Mouse (Mus musculus) layer of hippocampus, postnatal 25 days (tissue): ENCODE data around the gene Lpo. TPM values are rescaled to one million over a fixed set of nuclear protein-coding genes. Genes with fewer than 3 reads are reported as not detected.

Source experiments
- DNase-seq, 2 experiments: peaks; one replicate each; pipeline ENCODE4 v3.0.0; 2022; ENCODE audit warnings: mixed read lengths in 2 of 2, low spot score in 1 of 2; ENCODE audit errors: extremely low spot score in 1 of 2
- microRNA-seq, 2 experiments: library from miRNA; unstranded; fragments of <30 nt; microRNA quantifications; one replicate each; pipeline ENCODE4 v1.2.0; 2021
- total RNA-seq, 2 experiments: library from RNA; stranded (reverse); gene quantifications; 2 replicates each; pipeline ENCODE4 v1.2.3; 2021

Lpo gene
- total RNA-seq, 2 experiments from 2014 or later, result 0.45 to 1.0 TPM

GRCm38 (mm10) chr11:87760301-87761081 is 67.6 kb downstream of the Lpo start, which contains the start of gene Tspoap1:
Gene Tspoap1, plus strand, starts transcription at chr11:87760541.
- peak; percentile 64 to 65 for DNase-seq

DNA sequence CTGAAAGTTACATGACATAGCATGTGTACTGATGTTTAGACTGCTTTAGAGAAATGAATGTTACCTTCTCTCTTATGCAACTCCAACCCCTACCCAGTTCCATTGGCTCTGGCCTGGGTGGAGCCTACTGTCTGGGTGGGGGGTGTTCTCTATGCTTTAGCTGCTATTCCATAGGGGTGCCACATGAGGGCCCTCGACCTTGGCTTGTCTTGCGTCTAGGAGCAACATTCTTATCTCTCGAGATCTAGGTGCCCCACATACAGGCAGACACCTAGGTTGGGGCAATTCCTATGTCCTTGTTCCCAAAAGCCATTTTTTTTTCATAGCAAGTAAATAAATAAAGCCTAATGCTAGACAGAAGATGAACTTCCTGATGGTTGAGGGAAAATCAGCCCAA is 68.5 kb downstream of the Lpo start:
- DNase-seq, result peak in 1 of 2 experiments; percentile 58

DNA sequence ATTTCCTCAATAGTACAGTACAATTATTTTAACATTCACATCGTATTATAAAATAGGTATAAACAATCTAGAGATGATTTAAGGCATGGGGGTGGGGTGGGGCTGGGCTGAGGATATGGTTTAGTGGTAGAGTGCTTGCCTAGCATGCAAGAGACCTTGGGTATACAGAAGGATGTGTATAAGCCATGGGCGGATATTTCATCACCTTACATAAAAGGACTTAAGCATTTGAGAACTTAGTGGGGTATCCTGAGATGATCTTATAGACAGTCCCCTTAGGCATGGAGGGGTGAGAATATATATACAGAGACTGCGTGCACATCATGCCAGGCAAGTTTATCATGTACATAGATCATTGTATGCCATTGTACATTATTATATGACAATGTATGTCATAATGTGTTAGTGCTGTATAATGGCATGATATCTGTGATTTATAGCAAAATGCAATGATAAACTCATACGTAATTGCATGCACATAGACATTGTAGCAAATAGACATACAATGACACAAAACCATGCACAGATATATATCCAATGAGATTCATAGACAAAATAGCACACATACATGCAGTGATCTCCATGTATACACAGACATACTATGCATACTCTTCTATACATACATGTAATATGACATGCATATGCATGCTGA is 69.0 kb downstream of the Lpo start:
- DNase-seq, result no peak

DNA sequence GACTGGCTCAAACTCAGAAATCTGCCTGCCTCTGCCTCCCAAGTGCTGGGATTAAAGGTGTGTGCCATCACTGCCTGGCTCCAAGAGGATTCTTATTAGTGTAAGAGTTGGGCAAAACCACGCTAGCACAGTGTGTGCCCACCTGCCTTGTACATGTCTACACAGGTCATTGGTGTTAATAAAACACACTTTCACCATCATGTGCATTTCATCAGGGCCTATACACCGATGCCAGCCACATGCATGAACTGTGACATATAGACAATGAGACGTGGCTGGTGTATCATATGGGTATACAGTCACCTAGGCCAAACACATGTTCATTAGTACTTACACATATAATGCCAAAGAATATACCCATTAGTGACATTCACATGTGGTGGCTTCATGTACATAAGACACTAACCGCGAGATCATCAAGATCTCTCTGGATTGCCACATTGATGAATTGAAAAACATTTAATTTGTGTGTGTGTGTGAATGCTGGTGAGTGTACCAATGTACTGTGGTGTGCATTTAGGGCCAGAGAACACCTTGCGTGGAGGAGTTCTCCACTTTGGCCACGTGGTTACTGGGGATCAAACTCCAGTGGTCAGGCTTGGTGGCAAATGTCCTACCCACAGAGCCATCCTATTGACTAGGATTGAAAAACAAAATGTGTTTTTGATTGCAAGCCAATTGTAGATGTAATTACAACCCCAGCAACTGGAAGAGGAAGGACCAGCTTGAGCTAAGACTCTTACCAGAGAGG is 69.8 kb downstream of the Lpo start:
- DNase-seq, result no peak

GRCm38 (mm10) chr11:87757001-87757954 is 70.8 kb downstream of the Lpo start:
- DNase-seq, result no peak

Small RNAs within 50 kb of the gene (microRNA-seq; reads per million reads assigned to microRNA genes)
- gene Mir142, result 0 reads per million in 2 experiments
- 0 reads per million in 2 experiments for gene Mir142b

Other genes with a start within 250 kb of the Lpo start
- gene Mtmr4, start 236.1 kb downstream of the Lpo start, total RNA-seq, result 10 to 100 TPM; 72.8 to 89.7 TPM
- under 1 TPM; 0.32 to 0.35 TPM for gene Hsf5, start 211.1 kb downstream of the Lpo start, total RNA-seq
- gene Rnf43, start 165.6 kb downstream of the Lpo start, total RNA-seq, result 1 to 10 TPM; 1.6 to 2.8 TPM
- 10 to 100 TPM; 65.7 to 81.0 TPM for gene Supt4a, start 90.7 kb downstream of the Lpo start, total RNA-seq
- 100 to 1,000 TPM; 128 to 163 TPM for gene Tspoap1, start 67.7 kb downstream of the Lpo start, total RNA-seq
- gene Mpo, start 34.7 kb downstream of the Lpo start, total RNA-seq, result under 1 TPM; 0.14 to 0.17 TPM
- gene Mks1, start 24.9 kb upstream of the Lpo start, total RNA-seq, result 1 to 10 TPM; 5.3 to 6.2 TPM
- under 1 TPM; 0.10 to 0.21 TPM for gene Epx, start 47.2 kb upstream of the Lpo start, total RNA-seq
- not detected for gene Olfr462, start 64.0 kb upstream of the Lpo start, total RNA-seq
- gene Olfr463, start 69.1 kb upstream of the Lpo start, total RNA-seq, result not detected
- not detected for gene Olfr464, start 92.7 kb upstream of the Lpo start, total RNA-seq
- gene Dynll2, start 159.2 kb upstream of the Lpo start, total RNA-seq, result 100 to 1,000 TPM; 435 to 462 TPM
- 100 to 1,000 TPM; 191 to 221 TPM for gene Srsf1, start 219.1 kb upstream of the Lpo start, total RNA-seq
- 10 to 100 TPM; 22.1 TPM for gene Vezf1, start 240.0 kb upstream of the Lpo start, total RNA-seq